Mouse (Mus musculus) bone marrow macrophage, adult 2 months (primary cell): ENCODE results near the gene Thap8.

ENCODE experiments used
- CTCF ChIP-seq: IDR thresholded peaks from 2 replicates; pipeline ENCODE4 v1.5.1; 2012; ENCODE audit warnings: low read depth, mild to moderate bottlenecking, low read length, moderate library complexity
- POLR2A ChIP-seq: IDR thresholded peaks from 2 replicates; pipeline ENCODE4 v1.6.1; 2012; ENCODE audit warnings: mild to moderate bottlenecking, low read depth, low read length, borderline replicate concordance

DNA sequence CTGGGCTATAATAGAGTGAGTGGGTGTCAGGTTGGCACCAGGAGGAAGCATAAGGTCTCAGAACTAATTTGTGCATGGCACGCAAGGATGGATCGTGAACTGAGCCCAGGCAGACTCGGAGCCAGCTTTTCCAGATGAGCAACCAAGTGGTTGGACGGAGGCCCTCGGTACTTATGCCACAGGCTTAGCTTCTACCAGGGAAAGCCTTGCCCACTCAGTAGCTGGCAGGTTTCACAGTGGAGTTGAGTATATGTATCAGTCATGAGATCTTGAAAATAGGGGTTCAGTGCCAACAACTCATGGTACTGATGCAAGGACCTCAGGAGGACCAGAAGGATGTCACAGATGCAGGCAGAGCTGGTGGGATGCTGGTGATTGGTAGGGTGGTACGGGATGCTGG, 55.8 kb downstream of the Thap8 start:
- TF ChIP-seq CTCF (no peak), POLR2A (no peak)
